Mouse (Mus musculus): ENCODE data around the gene Hs6st1.

DNA sequence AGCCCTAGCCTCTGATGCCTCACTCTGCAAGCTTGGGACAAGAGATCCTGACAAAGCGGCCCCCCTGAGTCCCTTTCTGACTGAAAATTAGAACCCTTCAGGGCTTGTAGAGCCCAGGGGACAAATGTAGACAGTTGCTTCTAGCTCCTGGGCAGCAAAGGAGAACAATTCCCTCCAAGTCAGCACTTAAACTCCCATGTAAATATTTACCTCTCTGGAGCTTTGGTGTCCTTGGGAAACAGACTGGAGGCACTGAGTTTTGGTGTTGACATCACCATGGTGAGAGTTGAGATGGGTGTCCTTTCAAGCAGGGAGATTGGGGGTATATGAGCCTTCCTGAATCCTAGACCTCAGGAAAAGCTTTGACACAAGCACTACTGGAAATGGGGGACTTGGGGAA is 10.1 kb downstream of the Hs6st1 start:
- TF ChIP-seq POLR2A (IDR thresholded peaks at IDR 0.05; ENCODE audit: low read depth, low read length) (no peak), CTCF (IDR thresholded peaks at IDR 0.05; ENCODE audit: extremely low read depth, insufficient read length, insufficient replicate concordance, low read depth, low read length) (no peak)

All from small intestine, adult 2 months (tissue).